Mouse (Mus musculus) liver, embryonic 13.5 days (tissue): Measurements from ENCODE around the gene Dysf. TPM values are rescaled to one million over a fixed set of nuclear protein-coding genes. Genes with fewer than 3 reads are reported as not detected.

Source experiments
- ATAC-seq: fragments of 200-750 bp; cut with Nextera tagmentation; 2 replicates; pipeline ENCODE4 v1.8.0; 2017; ENCODE audit warnings: low read depth, mild to moderate bottlenecking, moderate number of reproducible peaks, moderate library complexity
- DNase-seq: peaks from one replicate; pipeline ENCODE4 v3.0.0; 2022
- H3K27ac ChIP-seq: fragments of 300-500 bp; sonication (generic); 2 replicates; pipeline ENCODE4 v1.5.1; 2015; ENCODE audit warnings: moderate library complexity, mild to moderate bottlenecking, inconsistent platforms
- H3K27me3 ChIP-seq: fragments of 300-500 bp; sonication (generic); 2 replicates; pipeline ENCODE4 v1.6.1; 2015; ENCODE audit warnings: mild to moderate bottlenecking, inconsistent platforms
- H3K36me3 ChIP-seq: fragments of 300-500 bp; sonication (generic); 2 replicates; pipeline ENCODE4 v1.6.1; 2015; ENCODE audit warnings: mild to moderate bottlenecking, inconsistent platforms
- H3K4me1 ChIP-seq: fragments of 300-500 bp; sonication (generic); replicated peaks from 2 replicates; pipeline ENCODE4 v1.6.1; 2015; ENCODE audit warnings: inconsistent platforms
- H3K4me2 ChIP-seq: fragments of 300-500 bp; sonication (generic); 2 replicates; pipeline ENCODE4 v1.6.1; 2015; ENCODE audit warnings: inconsistent platforms, mild to moderate bottlenecking, moderate library complexity
- H3K4me3 ChIP-seq: fragments of 300-500 bp; sonication (generic); replicated peaks from 2 replicates; pipeline ENCODE4 v1.5.1; 2015; ENCODE audit warnings: mild to moderate bottlenecking, inconsistent platforms
- H3K9ac ChIP-seq: fragments of 300-500 bp; sonication (generic); 2 replicates; pipeline ENCODE4 v1.6.1; 2015; ENCODE audit warnings: mild to moderate bottlenecking, inconsistent platforms
- H3K9me3 ChIP-seq: fragments of 300-500 bp; sonication (generic); replicated peaks from 2 replicates; pipeline ENCODE4 v1.6.1; 2016; ENCODE audit warnings: inconsistent platforms
- WGBS: fragments of 180-500 bp; shearing (Covaris S2); methylation state at CpG from one replicate; pipeline ENCODE4 v1.1.7; 2015; ENCODE audit not compliant: insufficient replicate concordance; 5-methylcytosine and 5-hydroxymethylcytosine counted together
- polyA plus RNA-seq: library from polyadenylated mRNA; unstranded; fragments of >200 nt; fragmentation: Nextera tagmentation; extraction: Ambion mirVana; gene quantifications from 2 replicates; pipeline ENCODE4 v1.2.1, GENCODE M21; 2015

The Dysf gene
- polyA plus RNA-seq, 1 experiment from 2014 or later: 1.0 TPM

GRCm38 (mm10) chr6:84219119-84219518 lies 210.7 kb downstream of the Dysf start:
- H3K4me3 ChIP-seq: no peak overlapping the region
- 66% methylated on average over 11 of the region's 11 CpGs for WGBS
- no peaks in the 10 kb centered on the region for H3K36me3 ChIP-seq
- no peaks in the 10 kb centered on the region for H3K9me3 ChIP-seq
- no peak overlapping the region for H3K9ac ChIP-seq
- no peak for DNase-seq
- no peaks in the 10 kb centered on the region for H3K4me1 ChIP-seq
- no peak overlapping the region for H3K4me2 ChIP-seq
- no peaks in the 10 kb centered on the region for H3K27me3 ChIP-seq
- no peak overlapping the region for H3K27ac ChIP-seq
- ATAC-seq: no peak

GRCm38 (mm10) chr6:84224861-84225260 lies 216.5 kb downstream of the Dysf start:
- Histone ChIP-seq H3K27ac (no peak overlapping the region), H3K4me2 (no peak overlapping the region), H3K9me3 (no peaks in the 10 kb centered on the region), H3K36me3 (no peaks in the 10 kb centered on the region), H3K4me3 (no peak overlapping the region), H3K9ac (no peak overlapping the region), H3K27me3 (no peaks in the 10 kb centered on the region), H3K4me1 (no peaks in the 10 kb centered on the region)
- DNase-seq (no peak), ATAC-seq (no peak)
- 20% methylated on average over 4 of the region's 4 CpGs for WGBS

- H3K36me3 ChIP-seq: no peaks in the 10 kb centered on the region
- H3K4me2 ChIP-seq: no peak overlapping the region
- no peak overlapping the region for H3K9ac ChIP-seq
- H3K27me3 ChIP-seq: no peaks in the 10 kb centered on the region
- no peaks in the 10 kb centered on the region for H3K4me1 ChIP-seq
- H3K27ac ChIP-seq: no peak overlapping the region
- H3K9me3 ChIP-seq: no peaks in the 10 kb centered on the region
- no peak overlapping the region for H3K4me3 ChIP-seq
- no peak for ATAC-seq
- 51% methylated on average over 6 of the region's 6 CpGs for WGBS
- DNase-seq: no peak
These were observed 217.2 kb downstream of the Dysf start for GRCm38 (mm10) chr6:84225587-84225986.

GRCm38 (mm10) chr6:84228196-84228595 lies 219.8 kb downstream of the Dysf start:
- Histone ChIP-seq H3K4me3 (no peak overlapping the region), H3K4me2 (no peak overlapping the region), H3K4me1 (no peaks in the 10 kb centered on the region), H3K36me3 (no peaks in the 10 kb centered on the region), H3K9me3 (no peaks in the 10 kb centered on the region), H3K9ac (no peak overlapping the region), H3K27me3 (no peaks in the 10 kb centered on the region), H3K27ac (no peak overlapping the region)
- no peak for DNase-seq
- ATAC-seq: no peak
- 58% methylated on average over 4 of the region's 4 CpGs for WGBS

GRCm38 (mm10) chr6:84228786-84229185 lies 220.4 kb downstream of the Dysf start:
- no peaks in the 10 kb centered on the region for H3K4me1 ChIP-seq
- H3K9me3 ChIP-seq: no peaks in the 10 kb centered on the region
- no peak overlapping the region for H3K9ac ChIP-seq
- H3K4me3 ChIP-seq: no peak overlapping the region
- 34% methylated on average over 5 of the region's 5 CpGs for WGBS
- ATAC-seq (no peak), DNase-seq (no peak)
- no peaks in the 10 kb centered on the region for H3K36me3 ChIP-seq
- no peak overlapping the region for H3K4me2 ChIP-seq
- H3K27me3 ChIP-seq: no peaks in the 10 kb centered on the region
- H3K27ac ChIP-seq: no peak overlapping the region

- H3K27me3 ChIP-seq: no peaks in the 10 kb centered on the region
- H3K27ac ChIP-seq: no peak overlapping the region
- H3K4me2 ChIP-seq: no peak overlapping the region
- no peaks in the 10 kb centered on the region for H3K4me1 ChIP-seq
- WGBS: 51% methylated on average over 7 of the region's 7 CpGs
- DNase-seq: no peak
- no peak for ATAC-seq
- no peaks in the 10 kb centered on the region for H3K36me3 ChIP-seq
- no peak overlapping the region for H3K9ac ChIP-seq
- H3K9me3 ChIP-seq: no peaks in the 10 kb centered on the region
- H3K4me3 ChIP-seq: no peak overlapping the region
These were observed 221.3 kb downstream of the Dysf start for GRCm38 (mm10) chr6:84229739-84230138.

- Histone ChIP-seq H3K9me3 (no peaks in the 10 kb centered on the region), H3K27ac (no peak overlapping the region), H3K4me1 (no peaks in the 10 kb centered on the region), H3K4me2 (no peak overlapping the region), H3K9ac (no peak overlapping the region), H3K4me3 (no peak overlapping the region), H3K36me3 (no peaks in the 10 kb centered on the region), H3K27me3 (no peaks in the 10 kb centered on the region)
- 61% methylated on average over 7 of the region's 7 CpGs for WGBS
- ATAC-seq: no peak
- no peak for DNase-seq
These were observed 222.7 kb downstream of the Dysf start for GRCm38 (mm10) chr6:84231108-84231507.

- Histone ChIP-seq H3K4me3 (no peak overlapping the region), H3K4me2 (no peak overlapping the region), H3K4me1 (no peaks in the 10 kb centered on the region), H3K9ac (no peak overlapping the region), H3K9me3 (no peaks in the 10 kb centered on the region), H3K27me3 (no peaks in the 10 kb centered on the region), H3K27ac (no peak overlapping the region), H3K36me3 (no peaks in the 10 kb centered on the region)
- 41% methylated on average over 7 of the region's 8 CpGs for WGBS
- DNase-seq (no peak), ATAC-seq (no peak)
These were observed 223.8 kb downstream of the Dysf start for GRCm38 (mm10) chr6:84232063-84232760.

- Histone ChIP-seq H3K27ac (no peak overlapping the region), H3K4me2 (no peak overlapping the region), H3K9ac (no peak overlapping the region), H3K27me3 (no peaks in the 10 kb centered on the region), H3K9me3 (no peaks in the 10 kb centered on the region), H3K36me3 (no peaks in the 10 kb centered on the region), H3K4me1 (no peaks in the 10 kb centered on the region), H3K4me3 (no peak overlapping the region)
- DNase-seq: no peak
- no peak for ATAC-seq
- 47% methylated on average over 6 of the region's 6 CpGs for WGBS
These were observed 225.4 kb downstream of the Dysf start for GRCm38 (mm10) chr6:84233783-84234182.

GRCm38 (mm10) chr6:84235365-84235764 lies 227.0 kb downstream of the Dysf start:
- H3K27me3 ChIP-seq: no peaks in the 10 kb centered on the region
- H3K4me1 ChIP-seq: no peaks in the 10 kb centered on the region
- WGBS: 71% methylated on average over 2 of the region's 2 CpGs
- no peak overlapping the region for H3K4me2 ChIP-seq
- H3K9me3 ChIP-seq: no peaks in the 10 kb centered on the region
- H3K36me3 ChIP-seq: no peaks in the 10 kb centered on the region
- ATAC-seq (no peak), DNase-seq (no peak)
- no peak overlapping the region for H3K9ac ChIP-seq
- H3K27ac ChIP-seq: no peak overlapping the region
- no peak overlapping the region for H3K4me3 ChIP-seq

- H3K4me1 ChIP-seq: no peaks in the 10 kb centered on the region
- no peak overlapping the region for H3K9ac ChIP-seq
- H3K4me2 ChIP-seq: no peak overlapping the region
- H3K36me3 ChIP-seq: no peaks in the 10 kb centered on the region
- WGBS: 65% methylated on average over 3 of the region's 3 CpGs
- no peak overlapping the region for H3K27ac ChIP-seq
- ATAC-seq (no peak), DNase-seq (no peak)
- H3K9me3 ChIP-seq: no peaks in the 10 kb centered on the region
- H3K27me3 ChIP-seq: no peaks in the 10 kb centered on the region
- no peak overlapping the region for H3K4me3 ChIP-seq
These were observed 235.0 kb downstream of the Dysf start for GRCm38 (mm10) chr6:84243385-84243784.

- DNase-seq (no peak), ATAC-seq (no peak)
- WGBS: 48% methylated on average over 4 of the region's 4 CpGs
- H3K4me3 ChIP-seq: no peak overlapping the region
- H3K9me3 ChIP-seq: 0 out of 2 replicates have a peak, but pooled peaks cover 2% of the 10 kb centered on the region
- H3K9ac ChIP-seq: no peak overlapping the region
- H3K27me3 ChIP-seq: no peaks in the 10 kb centered on the region
- no peaks in the 10 kb centered on the region for H3K4me1 ChIP-seq
- no peak overlapping the region for H3K27ac ChIP-seq
- no peaks in the 10 kb centered on the region for H3K36me3 ChIP-seq
- H3K4me2 ChIP-seq: no peak overlapping the region
These were observed 237.8 kb downstream of the Dysf start for GRCm38 (mm10) chr6:84246101-84246760.
